Mouse (Mus musculus) adrenal gland (tissue): ENCODE data around the gene Olfr48.

Source experiments
- intact Hi-C: fragments of 180-260 bp; cut with DNase I; formaldehyde crosslinking; loops from one replicate; pipeline ENCODE4 v1.15.1; 2025
- long read RNA-seq, 2 experiments: library from polyadenylated mRNA; unstranded; transcript quantifications; one replicate each; pipeline ENCODE4 v2.0.0; 2020; ENCODE audit warnings: borderline replicate concordance in 1 of 2; ENCODE audit not compliant: insufficient replicate concordance in 1 of 2

Olfr48 gene
- long read RNA-seq, experiment 1, result 0 reads
- long read RNA-seq, experiment 2, result 0 reads

GRCm38 (mm10) chr2:89848105-89848504, at the start of gene Olfr48:
Olfr48 (minus strand) TSS chr2:89848205.
- intact Hi-C loops, result no loop called here

DNA sequence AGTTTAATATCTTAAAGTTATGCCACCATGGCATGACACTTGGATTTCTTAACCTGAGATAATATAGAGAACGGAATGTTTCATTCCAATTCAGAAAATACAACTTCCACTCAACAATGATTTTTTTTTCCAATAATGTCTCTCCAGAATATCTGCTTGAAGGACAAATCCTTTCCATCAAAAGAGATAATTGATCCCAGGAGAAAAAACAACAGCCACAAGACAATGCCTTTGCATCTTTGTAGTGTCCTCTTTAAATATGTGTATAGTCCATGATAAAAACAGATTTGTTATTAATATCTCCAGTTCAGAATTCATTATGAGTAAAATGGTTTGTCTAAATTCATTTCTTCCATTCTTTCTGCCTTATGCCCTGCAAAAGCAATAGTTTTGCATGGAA, 30.1 kb upstream of the Olfr48 start, which contains the start of gene Olfr1257:
Gene Olfr1257, plus strand, starts transcription at position 301 of the 400 bp plus-strand sequence.
- intact Hi-C loops, result no loop called here

- intact Hi-C loops, result no loop called here
Observed at GRCm38 (mm10) chr2:89849230-89849629, 1.2 kb upstream of the Olfr48 start.

DNA sequence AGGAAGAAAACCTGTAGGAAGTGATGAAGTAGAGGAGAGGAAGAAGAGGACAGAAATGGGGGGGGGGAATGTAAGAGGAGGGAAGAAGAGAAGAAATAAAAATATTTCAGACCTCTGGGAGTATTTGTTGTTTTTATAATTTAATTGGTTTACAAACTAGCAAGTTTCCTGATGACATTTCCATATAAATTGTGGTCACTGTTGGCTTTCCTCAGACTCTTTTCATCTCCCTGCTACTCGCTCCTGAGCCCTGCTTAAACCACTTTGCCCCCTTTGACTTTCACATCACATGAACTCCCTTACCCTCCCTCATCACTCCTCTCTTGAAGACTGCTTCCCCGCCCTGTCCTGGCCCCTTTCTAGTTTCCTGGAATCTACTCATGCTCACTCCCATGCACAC, 6.5 kb downstream of the Olfr48 start, which contains the start of gene Olfr1256:
Gene Olfr1256, minus strand, starts transcription at position 101 of the 400 bp plus-strand sequence.
- intact Hi-C loops, result no loop called here

- intact Hi-C loops, result no loop called here
Observed at GRCm38 (mm10) chr2:89820216-89820615, 27.8 kb downstream of the Olfr48 start.

DNA sequence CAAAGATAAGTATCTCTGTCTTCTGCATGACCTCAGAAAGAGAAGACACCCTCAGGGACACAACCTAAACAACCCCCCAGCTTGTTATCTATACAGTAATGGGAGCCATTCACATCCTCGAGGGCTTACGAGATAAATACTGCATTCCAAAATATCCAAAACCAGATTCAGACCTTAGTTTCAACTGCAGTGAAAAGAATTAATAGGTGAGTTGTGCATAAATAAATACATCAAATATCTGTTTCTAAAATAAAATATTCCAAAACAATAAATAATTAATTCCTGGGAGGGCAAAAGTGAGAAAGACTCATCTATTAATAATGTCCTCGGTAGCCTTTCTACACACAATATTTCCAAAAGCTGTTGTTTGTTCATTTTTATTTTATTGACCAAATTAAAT, 36.3 kb downstream of the Olfr48 start, which contains the start of gene Olfr1255:
Gene Olfr1255, plus strand, starts transcription at position 301 of the 400 bp plus-strand sequence.
- intact Hi-C loops, result no loop called here

- intact Hi-C loops, result no loop called here
Observed at GRCm38 (mm10) chr2:89810751-89811150, 37.3 kb downstream of the Olfr48 start.

DNA sequence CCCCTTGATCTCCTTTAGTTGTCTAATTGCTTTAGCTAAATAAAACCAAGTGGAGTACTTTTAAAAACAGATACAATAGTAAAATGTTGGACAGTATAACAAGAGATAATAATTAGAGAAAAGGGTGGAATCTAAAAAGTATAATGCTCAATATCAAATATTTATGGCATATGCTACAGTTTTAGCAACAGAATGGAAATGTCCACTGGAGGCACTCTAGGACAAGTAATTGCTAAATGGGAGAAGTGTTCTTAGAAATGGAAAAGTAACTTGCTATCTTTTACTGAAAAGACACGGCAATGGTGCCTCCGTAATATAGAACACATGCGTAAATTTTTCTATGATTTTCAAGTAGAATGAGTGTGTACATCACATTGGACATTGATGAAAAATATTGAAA, 48.4 kb downstream of the Olfr48 start:
- intact Hi-C loops, result no loop called here

DNA sequence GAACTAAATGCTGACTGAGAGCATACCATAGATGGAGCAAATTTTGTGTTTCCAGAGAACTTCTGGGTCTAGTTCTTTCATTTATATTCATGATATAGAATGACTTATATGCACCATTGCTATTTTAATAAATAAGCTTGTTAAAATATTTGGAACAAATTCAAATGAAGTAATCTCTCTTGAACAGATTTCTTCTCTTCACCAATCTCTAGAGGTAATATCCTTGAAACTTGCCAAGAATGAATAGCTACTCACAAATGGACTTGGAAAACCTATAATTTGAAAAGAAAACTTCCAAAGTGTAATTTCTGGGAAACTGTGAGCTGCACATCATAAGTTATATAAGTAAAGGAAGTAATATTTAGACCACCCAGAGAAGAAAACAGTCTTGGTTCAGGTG, 54.5 kb downstream of the Olfr48 start, which contains the start of gene Olfr1254:
Gene Olfr1254, minus strand, starts transcription at position 101 of the 400 bp plus-strand sequence.
- intact Hi-C loops, result no loop called here
